Mouse (Mus musculus) frontal cortex, adult 2 months (tissue): ENCODE results near the gene Fabp3. TPM values are rescaled to one million over a fixed set of nuclear protein-coding genes. Genes with fewer than 3 reads are reported as not detected.

Source experiments
- DNase-seq, 2 experiments: peaks; one replicate each; pipeline ENCODE4 v3.0.0; 2022; ENCODE audit warnings: low spot score in 1 of 2; ENCODE audit errors: extremely low spot score in 1 of 2
- polyA plus RNA-seq: library from polyadenylated mRNA; depleted of rRNA; stranded (reverse); fragments of >200 nt; gene quantifications from 2 replicates; pipeline ENCODE4 v1.2.3, GENCODE M21; 2012; rRNA removed

The Fabp3 gene
- polyA plus RNA-seq, 1 experiment: 248 TPM

GRCm38 (mm10) chr4:130323165-130323564 lies 14.8 kb downstream of the Fabp3 start:
- no peak for DNase-seq

DNA sequence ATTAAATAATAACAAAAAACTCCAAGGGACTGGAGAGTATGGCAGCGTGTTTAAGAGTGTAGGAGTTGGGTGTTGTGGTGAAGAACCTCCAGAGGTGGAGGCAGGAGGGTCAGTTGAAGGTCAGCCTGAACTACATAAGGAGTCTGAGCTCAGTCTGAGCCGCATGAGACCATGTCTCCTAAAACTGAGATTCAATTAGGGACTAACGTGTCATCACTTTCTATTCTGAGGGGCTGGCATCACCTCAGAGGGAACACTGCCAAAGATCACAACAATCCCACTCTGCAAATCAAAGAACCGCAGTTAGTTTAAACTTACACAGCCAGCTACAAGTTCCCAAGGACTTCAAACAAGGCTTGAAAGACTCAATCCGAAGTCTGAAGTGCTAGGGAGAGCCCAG lies 15.2 kb downstream of the Fabp3 start:
- no peak for DNase-seq

DNA sequence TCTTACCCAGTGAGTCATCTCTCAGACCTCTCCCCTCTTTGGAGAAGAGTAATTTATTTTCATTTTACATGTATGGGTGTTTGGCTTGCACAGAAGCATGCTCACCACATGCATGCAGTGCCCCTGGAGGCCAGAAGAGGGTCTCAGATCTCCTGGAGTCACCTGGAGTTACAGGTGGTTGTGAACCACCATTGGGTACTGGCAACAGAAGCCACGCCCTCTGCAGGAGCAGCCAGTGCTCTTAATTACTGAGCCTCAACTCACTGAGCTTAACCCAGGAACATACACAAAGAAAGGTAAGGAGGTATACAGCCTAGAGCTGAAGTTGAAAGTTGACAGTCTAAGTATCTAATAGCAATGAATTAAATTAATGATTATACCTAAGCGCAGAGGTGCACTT lies 17.1 kb downstream of the Fabp3 start:
- no peak for DNase-seq

GRCm38 (mm10) chr4:130327366-130327765 lies 19.0 kb downstream of the Fabp3 start:
- no peak for DNase-seq

DNA sequence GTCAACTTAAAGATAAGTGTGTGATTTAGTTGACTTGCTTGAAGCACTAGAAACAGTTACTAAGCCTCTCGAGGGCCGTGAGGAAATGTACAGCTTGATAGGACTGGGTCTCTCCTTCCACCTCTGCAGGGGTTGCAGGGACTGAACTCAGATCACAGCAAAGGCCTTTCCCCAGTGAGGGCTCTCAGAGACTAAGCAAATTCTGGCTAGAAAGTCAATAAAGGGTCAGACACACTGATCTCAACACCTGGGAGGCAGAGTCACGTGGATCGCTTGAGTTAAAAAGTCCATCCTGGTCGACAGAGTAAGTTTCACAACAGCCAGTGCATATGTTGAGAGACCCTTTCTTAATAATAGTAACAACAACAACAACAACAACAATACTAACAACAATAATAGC lies 27.5 kb downstream of the Fabp3 start:
- DNase-seq: no peak

- DNase-seq: peak in 1 of 2 experiments; percentile 37
Observed at GRCm38 (mm10) chr4:130341691-130342090, 33.3 kb downstream of the Fabp3 start.

DNA sequence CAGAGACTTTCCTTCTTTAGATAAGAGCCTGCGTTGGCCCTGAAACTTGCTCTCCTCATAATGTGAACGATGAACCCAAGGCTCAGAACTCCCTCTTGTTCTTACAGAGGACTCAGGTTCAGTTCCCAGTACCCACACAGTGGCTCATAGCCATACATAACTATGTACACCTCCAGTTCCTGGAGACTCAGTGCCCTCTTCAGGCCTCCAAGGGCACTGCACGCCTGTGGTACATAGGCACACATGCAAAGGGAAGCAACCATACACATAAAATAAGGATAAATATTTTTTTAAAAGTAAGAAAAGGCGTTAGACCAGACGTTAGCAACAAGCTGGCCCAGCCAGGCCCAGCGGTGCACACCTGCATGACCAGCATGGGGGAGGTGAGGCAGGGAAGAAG lies 41.3 kb downstream of the Fabp3 start:
- DNase-seq: no peak

GRCm38 (mm10) chr4:130350690-130351422 lies 42.5 kb downstream of the Fabp3 start:
- no peak for DNase-seq

DNA sequence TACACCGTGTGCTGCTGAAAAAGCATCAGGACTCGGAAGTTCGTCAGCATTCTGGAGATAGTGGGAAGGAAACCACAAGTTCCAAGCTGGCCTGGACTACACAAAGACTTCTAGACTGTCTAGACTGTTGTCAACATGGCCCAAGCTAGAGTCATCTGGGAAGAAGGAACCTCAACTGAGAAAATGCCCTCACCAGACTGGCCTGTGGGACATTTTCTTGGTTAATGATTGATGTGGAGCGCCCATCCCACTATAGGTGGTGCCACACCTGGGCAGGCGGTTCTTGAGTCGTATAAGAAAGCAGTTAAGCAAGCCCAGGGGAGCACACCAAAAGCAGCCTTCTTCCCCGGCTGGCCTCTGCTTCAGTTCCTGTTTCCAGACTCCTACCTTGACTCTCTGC lies 44.2 kb downstream of the Fabp3 start:
- DNase-seq: no peak

DNA sequence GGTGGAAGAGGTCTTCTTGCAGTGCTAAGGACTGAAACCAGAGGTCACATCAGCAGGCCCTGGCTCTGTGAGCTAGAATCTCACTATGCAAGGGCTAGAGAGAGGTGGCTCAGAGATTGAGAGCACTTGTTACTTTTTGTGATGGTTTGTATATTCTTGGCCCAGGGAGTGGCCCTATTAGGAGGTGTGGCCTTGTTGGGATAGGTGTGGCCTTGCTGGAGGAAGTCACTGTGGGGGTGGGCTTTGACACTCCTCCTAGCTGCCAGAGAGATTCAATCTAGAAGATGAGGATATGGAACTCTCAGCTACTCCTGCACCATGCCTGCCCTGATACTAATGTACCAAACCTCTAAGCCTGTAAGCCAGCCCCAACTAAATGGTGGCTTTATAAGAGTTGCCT lies 49.6 kb downstream of the Fabp3 start:
- no peak for DNase-seq

DNA sequence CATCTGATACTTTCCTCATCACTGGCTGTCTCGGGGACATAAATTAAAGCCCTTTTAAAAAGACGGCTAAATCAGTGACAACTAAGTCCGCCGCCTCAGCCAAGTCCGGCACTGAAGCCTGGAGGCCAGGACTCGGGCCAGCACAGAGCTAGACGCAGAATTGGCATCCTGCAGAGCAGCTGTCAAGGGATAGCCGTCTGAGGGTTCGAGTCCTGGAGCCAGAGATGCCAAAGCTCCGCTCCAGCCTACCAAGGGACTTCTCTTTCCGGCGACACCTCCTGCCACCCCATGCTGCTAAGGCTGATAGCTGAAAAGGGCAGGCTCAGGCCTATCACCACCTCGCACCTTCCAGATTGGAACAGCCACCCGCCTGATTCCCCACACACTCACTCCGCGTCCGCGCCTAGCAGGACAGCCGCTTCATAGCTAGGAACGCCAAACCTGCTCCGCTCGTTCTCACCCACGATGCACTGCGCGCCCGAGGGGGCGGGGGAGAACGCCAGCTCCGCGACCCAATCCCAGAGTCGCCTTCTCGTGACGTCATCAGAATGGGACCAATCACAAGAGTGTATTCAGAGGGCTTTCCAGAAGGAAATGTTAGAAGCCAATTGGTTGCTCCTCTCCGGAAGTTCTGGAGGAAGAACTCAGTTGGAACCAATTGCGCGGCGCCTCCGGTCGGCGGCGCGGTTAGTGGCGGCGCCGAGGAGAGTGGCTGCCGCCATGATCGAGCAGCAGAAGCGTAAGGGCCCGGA lies 51.3 kb downstream of the Fabp3 start, which contains the start of the genes Zcchc17 and Snrnp40:
Zcchc17 (minus strand) TSS at position 458 of the 752 bp plus-strand sequence.
Snrnp40 (plus strand) TSS at position 647 of the 752 bp plus-strand sequence.
- peak; percentile 99 to 100 for DNase-seq

DNA sequence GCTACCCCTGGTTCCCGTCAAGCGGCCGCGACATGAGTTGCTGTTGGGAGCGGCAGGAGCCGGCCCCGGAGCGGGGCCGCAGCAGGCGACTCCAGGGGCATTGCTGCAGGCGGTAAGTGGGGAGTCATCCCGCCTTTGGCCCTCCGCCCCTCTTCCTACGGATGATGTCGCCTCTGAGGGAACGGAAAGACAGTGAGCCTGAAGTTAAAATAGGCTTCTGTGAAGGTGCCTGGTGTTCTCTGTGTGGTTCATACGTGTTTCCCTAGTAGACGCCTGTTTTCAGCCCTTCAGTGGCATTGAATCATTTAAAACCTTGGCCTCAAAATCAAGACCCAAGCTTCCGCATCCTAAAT lies 51.8 kb downstream of the Fabp3 start:
- no peak for DNase-seq

Other genes starting within 250 kb of the Fabp3 start
- gene Pef1, start 206.0 kb upstream of the Fabp3 start, polyA plus RNA-seq: 73.5 and 75.2 TPM in 2 replicates
- 2.8 and 3.9 TPM in 2 replicates for gene Hcrtr1, start 169.2 kb upstream of the Fabp3 start, polyA plus RNA-seq
- gene Tinagl1, start 133.5 kb upstream of the Fabp3 start, polyA plus RNA-seq: 12.1 and 14.4 TPM in 2 replicates
- not detected in 2 replicates for gene Gm853, start 86.2 kb upstream of the Fabp3 start, polyA plus RNA-seq
- 6.9 and 8.4 TPM in 2 replicates for gene Serinc2, start 29.4 kb upstream of the Fabp3 start, polyA plus RNA-seq
- 1.2 and 2.3 TPM in 2 replicates for gene Gm10570, start 79 bp downstream of the Fabp3 start, polyA plus RNA-seq
- gene Zcchc17, start 51.3 kb downstream of the Fabp3 start, polyA plus RNA-seq: 68.0 and 80.2 TPM in 2 replicates
- 33.7 and 35.3 TPM in 2 replicates for gene Snrnp40, start 51.5 kb downstream of the Fabp3 start, polyA plus RNA-seq